Mouse (Mus musculus): Measurements from ENCODE around the gene Adam15. TPM values are rescaled to one million over a fixed set of nuclear protein-coding genes. Genes with fewer than 3 reads are reported as not detected.

Gene Adam15
- 19.5 and 23.2 TPM in 2 replicates for polyA plus RNA-seq (2014; fragmentation: Nextera tagmentation; extraction: Ambion mirVana)

- H3K27ac ChIP-seq (ENCODE audit: low read depth, low read length): no peak within 1 kb of the TSS
- no peaks in the 10 kb centered on the region for H3K36me3 ChIP-seq (ENCODE audit: control insufficient read depth, insufficient read depth, low read length)
- peak; percentile 88 for ATAC-seq (replicated peaks; ENCODE audit: low FRiP score)
- peak; percentile 90 for DNase-seq (ENCODE audit: low spot score)
- WGBS: under 1% methylated on average over 59 of the region's 59 CpGs
- peak within 1 kb of the TSS; percentile 97 for H3K4me2 ChIP-seq
- peaks cover 13% of the 10 kb centered on the region for H3K4me1 ChIP-seq (replicated peaks; ENCODE audit: control insufficient read depth, insufficient read depth, low read length)
- H3K27me3 ChIP-seq (replicated peaks; ENCODE audit: control insufficient read depth, insufficient read depth, low read length): peaks cover 18% of the 10 kb centered on the region
- peak within 1 kb of the TSS; percentile 64 for H3K4me3 ChIP-seq (ENCODE audit: low read depth, low read length)
- H3K9me3 ChIP-seq (ENCODE audit: control insufficient read depth, low read length): no peaks in the 10 kb centered on the region
- H3K9ac ChIP-seq (ENCODE audit: low read depth, low read length): peak within 1 kb of the TSS; percentile 59
Observed at GRCm38 (mm10) chr3:89349869-89350501, at the start of gene Adam15. Gene Adam15 (minus strand): TSS chr3:89349996.

DNA sequence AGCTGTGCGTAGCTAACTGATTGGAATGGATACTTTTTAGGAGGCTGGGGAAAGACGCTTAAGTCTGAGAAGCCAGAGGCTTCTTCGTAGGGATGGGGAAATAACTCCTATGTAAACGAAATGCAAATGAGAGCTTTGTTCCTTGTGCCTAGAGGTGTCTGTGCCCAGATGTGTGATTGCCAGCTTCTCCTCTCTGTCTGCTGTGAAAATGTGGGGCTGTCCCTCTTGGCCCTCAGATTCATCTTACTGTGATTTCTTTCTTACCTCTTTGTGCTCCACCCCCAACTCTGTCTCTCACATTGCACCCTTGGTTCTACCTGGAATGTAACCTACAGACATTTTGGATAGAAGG, 46.8 kb upstream of the Adam15 start:
- H3K36me3 ChIP-seq (ENCODE audit: control insufficient read depth, insufficient read depth, low read length): no peaks in the 10 kb centered on the region
- no peak overlapping the region for H3K27ac ChIP-seq (ENCODE audit: low read depth, low read length)

GRCm38 (mm10) chr3:89395806-89396653, 46.2 kb upstream of the Adam15 start:
- H3K4me2 ChIP-seq: peak overlapping the region; percentile 99
- under 1% methylated on average over 41 of the region's 44 CpGs for WGBS
- H3K9me3 ChIP-seq (ENCODE audit: control insufficient read depth, low read length): no peaks in the 10 kb centered on the region
- DNase-seq (ENCODE audit: low spot score) (peak; percentile 70), ATAC-seq (replicated peaks; ENCODE audit: low FRiP score) (0 out of 2 replicates have a peak, but pooled peaks have one; percentile 18)
- no peaks in the 10 kb centered on the region; the same call in 1 of the 2 replicates for H3K27me3 ChIP-seq (replicated peaks; ENCODE audit: control insufficient read depth, insufficient read depth, low read length)
- peak overlapping the region; percentile 66 for H3K9ac ChIP-seq (ENCODE audit: low read depth, low read length)
- no peak overlapping the region for H3K27ac ChIP-seq (ENCODE audit: low read depth, low read length)
- H3K36me3 ChIP-seq (ENCODE audit: control insufficient read depth, insufficient read depth, low read length): no peaks in the 10 kb centered on the region
- H3K4me3 ChIP-seq (ENCODE audit: low read depth, low read length): peak overlapping the region; percentile 64
- H3K4me1 ChIP-seq (replicated peaks; ENCODE audit: control insufficient read depth, insufficient read depth, low read length): peaks cover 29% of the 10 kb centered on the region

More for the DNA sequence above, 46.8 kb upstream of the Adam15 start:
- Histone ChIP-seq H3K4me1 (replicated peaks; ENCODE audit: control insufficient read depth, insufficient read depth, low read length) (peaks cover 23% of the 10 kb centered on the region), H3K4me3 (ENCODE audit: low read depth, low read length) (peak overlapping the region; percentile 64), H3K27me3 (replicated peaks; ENCODE audit: control insufficient read depth, insufficient read depth, low read length) (no peaks in the 10 kb centered on the region; the same call in 1 of the 2 replicates), H3K9ac (ENCODE audit: low read depth, low read length) (peak overlapping the region; percentile 66; the same call in 1 of the 2 replicates), H3K4me2 (peak overlapping the region; percentile 99), H3K9me3 (ENCODE audit: control insufficient read depth, low read length) (no peaks in the 10 kb centered on the region)
- ATAC-seq (replicated peaks; ENCODE audit: low FRiP score): no peak
- 0% methylated on average over 4 of the region's 4 CpGs for WGBS
- DNase-seq (ENCODE audit: low spot score): no peak

GRCm38 (mm10) chr3:89395419-89395805, 45.6 kb upstream of the Adam15 start:
- H3K4me2 ChIP-seq: peak overlapping the region; percentile 99
- no peaks in the 10 kb centered on the region for H3K9me3 ChIP-seq (ENCODE audit: control insufficient read depth, low read length)
- H3K4me3 ChIP-seq (ENCODE audit: low read depth, low read length): peak overlapping the region; percentile 64
- 1% methylated on average over 10 of the region's 10 CpGs for WGBS
- no peaks in the 10 kb centered on the region for H3K36me3 ChIP-seq (ENCODE audit: control insufficient read depth, insufficient read depth, low read length)
- DNase-seq (ENCODE audit: low spot score) (no peak), ATAC-seq (replicated peaks; ENCODE audit: low FRiP score) (no peak)
- peak overlapping the region; percentile 2; the same call in 1 of the 2 replicates for H3K27ac ChIP-seq (ENCODE audit: low read depth, low read length)
- H3K27me3 ChIP-seq (replicated peaks; ENCODE audit: control insufficient read depth, insufficient read depth, low read length): no peaks in the 10 kb centered on the region; the same call in 1 of the 2 replicates
- H3K9ac ChIP-seq (ENCODE audit: low read depth, low read length): peak overlapping the region; percentile 70
- peaks cover 35% of the 10 kb centered on the region for H3K4me1 ChIP-seq (replicated peaks; ENCODE audit: control insufficient read depth, insufficient read depth, low read length)

- under 1% methylated on average over 12 of the region's 12 CpGs for WGBS
- Histone ChIP-seq H3K27ac (ENCODE audit: low read depth, low read length) (peak overlapping the region; percentile 88), H3K4me2 (peak overlapping the region; percentile 99), H3K9ac (ENCODE audit: low read depth, low read length) (peak overlapping the region; percentile 70), H3K4me3 (ENCODE audit: low read depth, low read length) (peak overlapping the region; percentile 64), H3K9me3 (ENCODE audit: control insufficient read depth, low read length) (no peaks in the 10 kb centered on the region), H3K27me3 (replicated peaks; ENCODE audit: control insufficient read depth, insufficient read depth, low read length) (no peaks in the 10 kb centered on the region; the same call in 1 of the 2 replicates), H3K36me3 (ENCODE audit: control insufficient read depth, insufficient read depth, low read length) (no peaks in the 10 kb centered on the region), H3K4me1 (replicated peaks; ENCODE audit: control insufficient read depth, insufficient read depth, low read length) (peaks cover 35% of the 10 kb centered on the region)
- DNase-seq (ENCODE audit: low spot score) (peak; percentile 80), ATAC-seq (replicated peaks; ENCODE audit: low FRiP score) (peak; percentile 24; the same call in 1 of the 2 replicates)
Observed at GRCm38 (mm10) chr3:89394894-89395256, 45.1 kb upstream of the Adam15 start.

- no peaks in the 10 kb centered on the region; the same call in 1 of the 2 replicates for H3K27me3 ChIP-seq (replicated peaks; ENCODE audit: control insufficient read depth, insufficient read depth, low read length)
- peak; percentile 81 for DNase-seq (ENCODE audit: low spot score)
- peak; percentile 66 for ATAC-seq (replicated peaks; ENCODE audit: low FRiP score)
- H3K4me2 ChIP-seq: peak within 1 kb of the TSS; percentile 99
- H3K4me1 ChIP-seq (replicated peaks; ENCODE audit: control insufficient read depth, insufficient read depth, low read length): peaks cover 38% of the 10 kb centered on the region
- WGBS: under 1% methylated on average over 38 of the region's 42 CpGs
- H3K27ac ChIP-seq (ENCODE audit: low read depth, low read length): peak within 1 kb of the TSS; percentile 88
- H3K9me3 ChIP-seq (ENCODE audit: control insufficient read depth, low read length): no peaks in the 10 kb centered on the region
- H3K4me3 ChIP-seq (ENCODE audit: low read depth, low read length): peak within 1 kb of the TSS; percentile 64
- H3K36me3 ChIP-seq (ENCODE audit: control insufficient read depth, insufficient read depth, low read length): no peaks in the 10 kb centered on the region
- H3K9ac ChIP-seq (ENCODE audit: low read depth, low read length): peak within 1 kb of the TSS; percentile 70
Observed at GRCm38 (mm10) chr3:89394006-89394893, 44.5 kb upstream of the Adam15 start, which contains the start of gene Zbtb7b. Gene Zbtb7b (minus strand): TSS chr3:89394776.

DNA sequence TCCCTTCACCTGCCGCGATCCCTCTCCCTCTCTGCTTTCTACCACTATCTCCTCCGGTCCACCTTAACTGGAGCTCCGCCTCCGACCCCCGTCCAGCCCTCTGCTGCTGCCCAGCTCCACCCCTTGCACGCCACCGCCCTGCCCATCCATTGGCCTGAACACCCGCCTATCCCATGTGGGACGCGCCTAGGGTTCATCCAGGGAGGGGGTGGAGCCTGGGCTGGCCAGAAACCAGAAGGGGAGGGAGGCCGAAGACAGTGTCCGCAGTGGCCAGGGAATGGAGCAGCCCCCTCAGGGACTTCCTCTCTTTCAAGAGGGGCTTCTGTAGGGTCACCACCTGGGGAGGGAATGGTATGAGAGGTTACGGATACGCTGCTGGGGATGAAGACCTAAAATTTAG, 43.8 kb upstream of the Adam15 start:
- H3K36me3 ChIP-seq (ENCODE audit: control insufficient read depth, insufficient read depth, low read length): no peaks in the 10 kb centered on the region
- peak overlapping the region; percentile 99 for H3K4me2 ChIP-seq
- peak overlapping the region; percentile 88 for H3K27ac ChIP-seq (ENCODE audit: low read depth, low read length)
- peak overlapping the region; percentile 70 for H3K9ac ChIP-seq (ENCODE audit: low read depth, low read length)
- no peaks in the 10 kb centered on the region; the same call in 1 of the 2 replicates for H3K27me3 ChIP-seq (replicated peaks; ENCODE audit: control insufficient read depth, insufficient read depth, low read length)
- H3K4me1 ChIP-seq (replicated peaks; ENCODE audit: control insufficient read depth, insufficient read depth, low read length): peaks cover 38% of the 10 kb centered on the region
- peak overlapping the region; percentile 64 for H3K4me3 ChIP-seq (ENCODE audit: low read depth, low read length)
- peak; percentile 92 for ATAC-seq (replicated peaks; ENCODE audit: low FRiP score)
- WGBS: under 1% methylated on average over 15 of the region's 15 CpGs
- peak; percentile 96 for DNase-seq (ENCODE audit: low spot score)
- no peaks in the 10 kb centered on the region for H3K9me3 ChIP-seq (ENCODE audit: control insufficient read depth, low read length)

DNA sequence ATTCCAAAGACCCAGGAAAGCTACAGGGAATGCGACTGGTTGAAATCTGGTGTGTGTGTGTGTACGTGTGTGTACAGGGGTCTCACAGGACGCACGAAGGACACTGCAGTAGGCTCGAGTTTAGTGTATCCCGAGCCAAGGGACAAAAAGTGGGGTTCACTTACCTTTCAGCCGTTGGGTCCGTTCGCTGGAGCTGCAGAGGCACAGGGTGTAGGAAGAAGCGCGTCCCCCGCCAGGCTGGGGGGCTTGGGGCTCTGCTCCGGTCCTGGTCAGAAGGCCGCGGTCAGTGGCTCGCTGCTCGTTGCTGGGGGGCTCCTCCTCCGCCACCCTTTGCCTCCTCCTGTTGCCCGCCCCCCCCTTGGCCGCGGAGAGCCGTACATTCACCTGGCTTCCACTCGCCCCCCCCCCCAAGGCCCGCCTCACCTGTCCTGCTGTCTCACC, 43.1 kb upstream of the Adam15 start:
- WGBS: under 1% methylated on average over 23 of the region's 24 CpGs

More for the DNA sequence above, 43.1 kb upstream of the Adam15 start:
- Histone ChIP-seq H3K27me3 (replicated peaks; ENCODE audit: control insufficient read depth, insufficient read depth, low read length) (no peaks in the 10 kb centered on the region; the same call in 1 of the 2 replicates), H3K4me1 (replicated peaks; ENCODE audit: control insufficient read depth, insufficient read depth, low read length) (peaks cover 45% of the 10 kb centered on the region), H3K9ac (ENCODE audit: low read depth, low read length) (peak overlapping the region; percentile 61), H3K4me2 (peak overlapping the region; percentile 99), H3K9me3 (ENCODE audit: control insufficient read depth, low read length) (no peaks in the 10 kb centered on the region), H3K4me3 (ENCODE audit: low read depth, low read length) (peak overlapping the region; percentile 64), H3K27ac (ENCODE audit: low read depth, low read length) (peak overlapping the region; percentile 43; the same call in 1 of the 2 replicates), H3K36me3 (ENCODE audit: control insufficient read depth, insufficient read depth, low read length) (no peaks in the 10 kb centered on the region)
- ATAC-seq (replicated peaks; ENCODE audit: low FRiP score) (no peak), DNase-seq (ENCODE audit: low spot score) (peak; percentile 59)

All from liver, embryonic 11.5 days (tissue).